Mouse (Mus musculus) hindbrain, embryonic 16.5 days (tissue): Measurements from ENCODE around the gene St6galnac4. TPM values are rescaled to one million over a fixed set of nuclear protein-coding genes. Genes with fewer than 3 reads are reported as not detected.
A peak's percentile ranks its signal among the peaks of the same experiment; 100 is the strongest.

Experiments used
- ATAC-seq: fragments of 200-750 bp; cut with Nextera tagmentation; 2 replicates; pipeline ENCODE4 v1.8.0; 2017; ENCODE audit warnings: moderate TSS enrichment, moderate library complexity
- H3K27ac ChIP-seq: fragments of 300-500 bp; sonication (generic); 2 replicates; pipeline ENCODE4 v1.5.1; 2014; ENCODE audit warnings: low read depth, mild to moderate bottlenecking, control low read depth, low read length, moderate library complexity
- H3K27me3 ChIP-seq: fragments of 300-500 bp; sonication (generic); replicated peaks from 2 replicates; pipeline ENCODE4 v1.6.1; 2014; ENCODE audit warnings: low read length; ENCODE audit not compliant: control insufficient read depth, insufficient read depth
- H3K36me3 ChIP-seq: fragments of 300-500 bp; sonication (generic); 2 replicates; pipeline ENCODE4 v1.6.1; 2014; ENCODE audit warnings: mild to moderate bottlenecking, low read length, moderate library complexity, mixed read lengths; ENCODE audit not compliant: control insufficient read depth, insufficient read depth
- H3K4me1 ChIP-seq: fragments of 300-500 bp; sonication (generic); 2 replicates; pipeline ENCODE4 v1.6.1; 2014; ENCODE audit warnings: low read depth, low read length; ENCODE audit not compliant: control insufficient read depth, insufficient read depth
- H3K4me2 ChIP-seq: fragments of 300-500 bp; sonication (generic); 2 replicates; pipeline ENCODE4 v1.6.1; 2014; ENCODE audit warnings: mild to moderate bottlenecking, low read length, control low read depth, moderate library complexity
- H3K4me3 ChIP-seq: fragments of 300-500 bp; sonication (generic); 2 replicates; pipeline ENCODE4 v1.5.1; 2014; ENCODE audit warnings: mild to moderate bottlenecking, low read length, control low read depth, moderate library complexity
- H3K9ac ChIP-seq: fragments of 300-500 bp; sonication (generic); 2 replicates; pipeline ENCODE4 v1.6.1; 2014; ENCODE audit warnings: low read depth, mild to moderate bottlenecking, control low read depth, low read length, moderate library complexity
- H3K9me3 ChIP-seq: fragments of 300-500 bp; sonication (generic); 2 replicates; pipeline ENCODE4 v1.6.1; 2014; ENCODE audit warnings: mild to moderate bottlenecking, low read length, moderate library complexity; ENCODE audit not compliant: control insufficient read depth
- WGBS: fragments of 180-500 bp; shearing (Covaris S2); extraction: QIAGEN DNeasy Blood & Tissue Kit; methylation state at CpG from one replicate; pipeline ENCODE4 v1.1.7; 2014; 5-methylcytosine and 5-hydroxymethylcytosine counted together
- polyA plus RNA-seq: library from polyadenylated mRNA; unstranded; fragments of >200 nt; fragmentation: Nextera tagmentation; extraction: Ambion mirVana; gene quantifications from 2 replicates; pipeline ENCODE4 v1.2.1, GENCODE M21; 2015

Gene St6galnac4
- polyA plus RNA-seq, 1 experiment from 2014 or later: 54.3 TPM

GRCm38 (mm10) chr2:32618051-32618450 lies 31.2 kb downstream of the St6galnac4 start:
- ATAC-seq: no peak; the same call in 1 of the 2 replicates

GRCm38 (mm10) chr2:32620682-32621516 lies 34.0 kb downstream of the St6galnac4 start:
- WGBS: 39% methylated on average over 4 of the region's 4 CpGs
- peak overlapping the region; percentile 28; the same call in 1 of the 2 replicates for H3K9ac ChIP-seq

More at GRCm38 (mm10) chr2:32618051-32618450, 31.2 kb downstream of the St6galnac4 start:
- Histone ChIP-seq H3K4me3 (no peak overlapping the region), H3K4me2 (no peak overlapping the region), H3K4me1 (peaks cover 13% of the 10 kb centered on the region), H3K27ac (no peak overlapping the region), H3K9ac (no peak overlapping the region), H3K9me3 (no peaks in the 10 kb centered on the region; the same call in 1 of the 2 replicates), H3K27me3 (no peaks in the 10 kb centered on the region), H3K36me3 (peaks cover 12% of the 10 kb centered on the region)
- WGBS: 53% methylated on average over 9 of the region's 9 CpGs

GRCm38 (mm10) chr2:32621517-32621859 lies 34.6 kb downstream of the St6galnac4 start, which contains the start of gene Ak1:
Ak1 (plus strand) TSS chr2:32621758.
- H3K4me2 ChIP-seq: no peak within 1 kb of the TSS
- no peaks in the 10 kb centered on the region; the same call in 1 of the 2 replicates for H3K9me3 ChIP-seq
- 0 out of 2 replicates have a peak, but pooled peaks have one; percentile 1 for ATAC-seq
- peak within 1 kb of the TSS; percentile 28; the same call in 1 of the 2 replicates for H3K9ac ChIP-seq
- H3K36me3 ChIP-seq: peaks cover 4% of the 10 kb centered on the region
- no peaks in the 10 kb centered on the region for H3K27me3 ChIP-seq
- 34% methylated on average over 7 of the region's 7 CpGs for WGBS
- H3K4me3 ChIP-seq: no peak within 1 kb of the TSS
- peaks cover 30% of the 10 kb centered on the region for H3K4me1 ChIP-seq
- peak within 1 kb of the TSS; percentile 44; the same call in 1 of the 2 replicates for H3K27ac ChIP-seq

More at GRCm38 (mm10) chr2:32620682-32621516, 34.0 kb downstream of the St6galnac4 start:
- Histone ChIP-seq H3K27ac (peak overlapping the region; percentile 44; the same call in 1 of the 2 replicates), H3K27me3 (no peaks in the 10 kb centered on the region), H3K36me3 (peaks cover 4% of the 10 kb centered on the region), H3K4me3 (no peak overlapping the region), H3K9me3 (no peaks in the 10 kb centered on the region; the same call in 1 of the 2 replicates), H3K4me2 (no peak overlapping the region), H3K4me1 (peaks cover 25% of the 10 kb centered on the region)
- ATAC-seq: 0 out of 2 replicates have a peak, but pooled peaks have one; percentile 5

GRCm38 (mm10) chr2:32624111-32624748 lies 37.3 kb downstream of the St6galnac4 start:
- H3K36me3 ChIP-seq: 0 out of 2 replicates have a peak, but pooled peaks cover under 1% of the 10 kb centered on the region
- no peak overlapping the region for H3K4me3 ChIP-seq
- no peak overlapping the region for H3K4me2 ChIP-seq
- ATAC-seq: no peak
- 80% methylated on average over 5 of the region's 5 CpGs for WGBS
- H3K27ac ChIP-seq: no peak overlapping the region
- peaks cover 52% of the 10 kb centered on the region for H3K4me1 ChIP-seq
- H3K27me3 ChIP-seq: no peaks in the 10 kb centered on the region
- no peaks in the 10 kb centered on the region for H3K9me3 ChIP-seq
- no peak overlapping the region for H3K9ac ChIP-seq

GRCm38 (mm10) chr2:32625212-32625872 lies 38.4 kb downstream of the St6galnac4 start:
- no peaks in the 10 kb centered on the region for H3K36me3 ChIP-seq
- H3K4me2 ChIP-seq: peak overlapping the region; percentile 78
- no peaks in the 10 kb centered on the region for H3K9me3 ChIP-seq
- peak overlapping the region; percentile 84 for H3K27ac ChIP-seq
- WGBS: 1% methylated on average over 13 of the region's 13 CpGs
- peak; percentile 70 for ATAC-seq
- H3K27me3 ChIP-seq: no peaks in the 10 kb centered on the region
- peaks cover 57% of the 10 kb centered on the region for H3K4me1 ChIP-seq
- peak overlapping the region; percentile 72 for H3K9ac ChIP-seq
- H3K4me3 ChIP-seq: peak overlapping the region; percentile 44

- peaks cover 50% of the 10 kb centered on the region for H3K4me1 ChIP-seq
These were observed 39.2 kb downstream of the St6galnac4 start for GRCm38 (mm10) chr2:32625873-32626694.

GRCm38 (mm10) chr2:32627266-32628043 lies 40.6 kb downstream of the St6galnac4 start:
- H3K27ac ChIP-seq: no peak overlapping the region
- H3K4me2 ChIP-seq: no peak overlapping the region
- peaks cover 45% of the 10 kb centered on the region for H3K4me1 ChIP-seq
- H3K4me3 ChIP-seq: no peak overlapping the region
- H3K36me3 ChIP-seq: no peaks in the 10 kb centered on the region
- no peaks in the 10 kb centered on the region for H3K9me3 ChIP-seq
- 68% methylated on average over 20 of the region's 20 CpGs for WGBS
- ATAC-seq: no peak
- H3K27me3 ChIP-seq: no peaks in the 10 kb centered on the region
- H3K9ac ChIP-seq: no peak overlapping the region

More at GRCm38 (mm10) chr2:32625873-32626694, 39.2 kb downstream of the St6galnac4 start:
- no peaks in the 10 kb centered on the region for H3K36me3 ChIP-seq
- H3K27ac ChIP-seq: peak overlapping the region; percentile 84
- no peaks in the 10 kb centered on the region for H3K27me3 ChIP-seq
- 63% methylated on average over 5 of the region's 5 CpGs for WGBS
- H3K9ac ChIP-seq: peak overlapping the region; percentile 72
- no peak for ATAC-seq
- H3K4me3 ChIP-seq: peak overlapping the region; percentile 44
- no peaks in the 10 kb centered on the region for H3K9me3 ChIP-seq
- peak overlapping the region; percentile 78 for H3K4me2 ChIP-seq
